Mouse (Mus musculus): Measurements from ENCODE around the gene Dapp1. TPM values are rescaled to one million over a fixed set of nuclear protein-coding genes. Genes with fewer than 3 reads are reported as not detected.
A peak's percentile ranks its signal among the peaks of the same experiment; 100 is the strongest.

Dapp1 gene
- 4.1 and 4.3 TPM in 2 replicates for polyA plus RNA-seq (2015; fragmentation: Nextera tagmentation; extraction: Ambion mirVana)

- Histone ChIP-seq H3K27me3 (replicated peaks; ENCODE audit: control insufficient read depth, insufficient read depth, low read length) (no peaks in the 10 kb centered on the region), H3K4me2 (ENCODE audit: low read length) (peak within 1 kb of the TSS; percentile 47), H3K36me3 (ENCODE audit: control insufficient read depth, insufficient read depth) (no peaks in the 10 kb centered on the region), H3K4me3 (replicated peaks; ENCODE audit: low read length) (peak within 1 kb of the TSS; percentile 29), H3K9ac (replicated peaks; ENCODE audit: low read depth, low read length) (peak within 1 kb of the TSS; percentile 51), H3K27ac (ENCODE audit: low read length) (no peak within 1 kb of the TSS), H3K4me1 (replicated peaks; ENCODE audit: control insufficient read depth, insufficient read depth, low read length) (peaks cover 14% of the 10 kb centered on the region), H3K9me3 (ENCODE audit: control insufficient read depth, low read length) (no peaks in the 10 kb centered on the region)
- ATAC-seq, result no peak
- WGBS, result 18% methylated on average over 10 of the region's 10 CpGs
Observed at GRCm38 (mm10) chr3:137981382-137981750, at the start of gene Dapp1. Dapp1 (minus strand) TSS chr3:137981545.

- no peak overlapping the region for H3K9ac ChIP-seq (replicated peaks; ENCODE audit: low read depth, low read length)
- ATAC-seq, result no peak
- H3K36me3 ChIP-seq (ENCODE audit: control insufficient read depth, insufficient read depth), result no peaks in the 10 kb centered on the region
- H3K27me3 ChIP-seq (replicated peaks; ENCODE audit: control insufficient read depth, insufficient read depth, low read length), result no peaks in the 10 kb centered on the region
- H3K4me3 ChIP-seq (replicated peaks; ENCODE audit: low read length), result no peak overlapping the region
- WGBS, result 80% methylated on average over 6 of the region's 6 CpGs
- no peak overlapping the region for H3K4me2 ChIP-seq (ENCODE audit: low read length)
- no peaks in the 10 kb centered on the region for H3K9me3 ChIP-seq (ENCODE audit: control insufficient read depth, low read length)
- H3K4me1 ChIP-seq (replicated peaks; ENCODE audit: control insufficient read depth, insufficient read depth, low read length), result 0 out of 2 replicates have a peak, but pooled peaks cover 2% of the 10 kb centered on the region
- H3K27ac ChIP-seq (ENCODE audit: low read length), result no peak overlapping the region
Observed at GRCm38 (mm10) chr3:138030563-138030962, 49.2 kb upstream of the Dapp1 start.

- H3K9me3 ChIP-seq (ENCODE audit: control insufficient read depth, low read length), result no peaks in the 10 kb centered on the region
- no peaks in the 10 kb centered on the region for H3K36me3 ChIP-seq (ENCODE audit: control insufficient read depth, insufficient read depth)
- no peak overlapping the region for H3K4me2 ChIP-seq (ENCODE audit: low read length)
- H3K4me1 ChIP-seq (replicated peaks; ENCODE audit: control insufficient read depth, insufficient read depth, low read length), result 0 out of 2 replicates have a peak, but pooled peaks cover 2% of the 10 kb centered on the region
- H3K27ac ChIP-seq (ENCODE audit: low read length), result no peak overlapping the region
- no peak overlapping the region for H3K4me3 ChIP-seq (replicated peaks; ENCODE audit: low read length)
- no peak overlapping the region for H3K9ac ChIP-seq (replicated peaks; ENCODE audit: low read depth, low read length)
- no peaks in the 10 kb centered on the region for H3K27me3 ChIP-seq (replicated peaks; ENCODE audit: control insufficient read depth, insufficient read depth, low read length)
- ATAC-seq, result no peak
- WGBS, result 83% methylated on average over 5 of the region's 5 CpGs
Observed at GRCm38 (mm10) chr3:138029351-138029750, 48.0 kb upstream of the Dapp1 start.

- no peak overlapping the region for H3K27ac ChIP-seq (ENCODE audit: low read length)
- no peak overlapping the region for H3K4me3 ChIP-seq (replicated peaks; ENCODE audit: low read length)
- no peak overlapping the region for H3K9ac ChIP-seq (replicated peaks; ENCODE audit: low read depth, low read length)
- no peak overlapping the region for H3K4me2 ChIP-seq (ENCODE audit: low read length)
- H3K9me3 ChIP-seq (ENCODE audit: control insufficient read depth, low read length), result no peaks in the 10 kb centered on the region
- no peaks in the 10 kb centered on the region for H3K36me3 ChIP-seq (ENCODE audit: control insufficient read depth, insufficient read depth)
- ATAC-seq, result no peak
- H3K4me1 ChIP-seq (replicated peaks; ENCODE audit: control insufficient read depth, insufficient read depth, low read length), result 0 out of 2 replicates have a peak, but pooled peaks cover 2% of the 10 kb centered on the region
- WGBS, result 82% methylated on average over 5 of the region's 5 CpGs
- H3K27me3 ChIP-seq (replicated peaks; ENCODE audit: control insufficient read depth, insufficient read depth, low read length), result no peaks in the 10 kb centered on the region
Observed at GRCm38 (mm10) chr3:138027575-138028362, 46.4 kb upstream of the Dapp1 start.

- Histone ChIP-seq H3K27ac (ENCODE audit: low read length) (no peak overlapping the region), H3K27me3 (replicated peaks; ENCODE audit: control insufficient read depth, insufficient read depth, low read length) (no peaks in the 10 kb centered on the region), H3K36me3 (ENCODE audit: control insufficient read depth, insufficient read depth) (no peaks in the 10 kb centered on the region), H3K4me1 (replicated peaks; ENCODE audit: control insufficient read depth, insufficient read depth, low read length) (0 out of 2 replicates have a peak, but pooled peaks cover 2% of the 10 kb centered on the region), H3K4me2 (ENCODE audit: low read length) (no peak overlapping the region), H3K9me3 (ENCODE audit: control insufficient read depth, low read length) (no peaks in the 10 kb centered on the region), H3K4me3 (replicated peaks; ENCODE audit: low read length) (no peak overlapping the region), H3K9ac (replicated peaks; ENCODE audit: low read depth, low read length) (no peak overlapping the region)
- no peak for ATAC-seq
- 78% methylated on average over 10 of the region's 10 CpGs for WGBS
Observed at GRCm38 (mm10) chr3:138026286-138026685, 44.9 kb upstream of the Dapp1 start.

- Histone ChIP-seq H3K27ac (ENCODE audit: low read length) (no peak overlapping the region), H3K27me3 (replicated peaks; ENCODE audit: control insufficient read depth, insufficient read depth, low read length) (no peaks in the 10 kb centered on the region), H3K9me3 (ENCODE audit: control insufficient read depth, low read length) (no peaks in the 10 kb centered on the region), H3K4me3 (replicated peaks; ENCODE audit: low read length) (no peak overlapping the region), H3K9ac (replicated peaks; ENCODE audit: low read depth, low read length) (no peak overlapping the region), H3K36me3 (ENCODE audit: control insufficient read depth, insufficient read depth) (no peaks in the 10 kb centered on the region), H3K4me2 (ENCODE audit: low read length) (no peak overlapping the region), H3K4me1 (replicated peaks; ENCODE audit: control insufficient read depth, insufficient read depth, low read length) (0 out of 2 replicates have a peak, but pooled peaks cover 2% of the 10 kb centered on the region)
- WGBS, result 84% methylated on average over 4 of the region's 4 CpGs
- no peak for ATAC-seq
Observed at GRCm38 (mm10) chr3:138022651-138023050, 41.3 kb upstream of the Dapp1 start.

- no peak overlapping the region for H3K4me2 ChIP-seq (ENCODE audit: low read length)
- ATAC-seq, result no peak
- no peaks in the 10 kb centered on the region for H3K36me3 ChIP-seq (ENCODE audit: control insufficient read depth, insufficient read depth)
Observed at GRCm38 (mm10) chr3:138022003-138022402, 40.7 kb upstream of the Dapp1 start.

GRCm38 (mm10) chr3:138016810-138017209 lies 35.5 kb upstream of the Dapp1 start:
- Histone ChIP-seq H3K36me3 (ENCODE audit: control insufficient read depth, insufficient read depth) (no peaks in the 10 kb centered on the region), H3K27me3 (replicated peaks; ENCODE audit: control insufficient read depth, insufficient read depth, low read length) (no peaks in the 10 kb centered on the region), H3K27ac (ENCODE audit: low read length) (no peak overlapping the region), H3K4me2 (ENCODE audit: low read length) (no peak overlapping the region), H3K9me3 (ENCODE audit: control insufficient read depth, low read length) (no peaks in the 10 kb centered on the region), H3K4me3 (replicated peaks; ENCODE audit: low read length) (no peak overlapping the region), H3K4me1 (replicated peaks; ENCODE audit: control insufficient read depth, insufficient read depth, low read length) (no peaks in the 10 kb centered on the region), H3K9ac (replicated peaks; ENCODE audit: low read depth, low read length) (no peak overlapping the region)
- WGBS, result 80% methylated on average over 12 of the region's 12 CpGs
- no peak for ATAC-seq

More at GRCm38 (mm10) chr3:138022003-138022402, 40.7 kb upstream of the Dapp1 start:
- no peak overlapping the region for H3K9ac ChIP-seq (replicated peaks; ENCODE audit: low read depth, low read length)
- no peaks in the 10 kb centered on the region for H3K27me3 ChIP-seq (replicated peaks; ENCODE audit: control insufficient read depth, insufficient read depth, low read length)
- 0 out of 2 replicates have a peak, but pooled peaks cover 2% of the 10 kb centered on the region for H3K4me1 ChIP-seq (replicated peaks; ENCODE audit: control insufficient read depth, insufficient read depth, low read length)
- 85% methylated on average over 4 of the region's 4 CpGs for WGBS
- H3K9me3 ChIP-seq (ENCODE audit: control insufficient read depth, low read length), result no peaks in the 10 kb centered on the region
- H3K4me3 ChIP-seq (replicated peaks; ENCODE audit: low read length), result no peak overlapping the region
- H3K27ac ChIP-seq (ENCODE audit: low read length), result no peak overlapping the region

GRCm38 (mm10) chr3:138014725-138015124 lies 33.4 kb upstream of the Dapp1 start:
- no peaks in the 10 kb centered on the region for H3K9me3 ChIP-seq (ENCODE audit: control insufficient read depth, low read length)
- H3K27ac ChIP-seq (ENCODE audit: low read length), result no peak overlapping the region
- WGBS, result 86% methylated on average over 2 of the region's 2 CpGs

More at GRCm38 (mm10) chr3:138014725-138015124, 33.4 kb upstream of the Dapp1 start:
- Histone ChIP-seq H3K27me3 (replicated peaks; ENCODE audit: control insufficient read depth, insufficient read depth, low read length) (no peaks in the 10 kb centered on the region), H3K36me3 (ENCODE audit: control insufficient read depth, insufficient read depth) (no peaks in the 10 kb centered on the region), H3K4me1 (replicated peaks; ENCODE audit: control insufficient read depth, insufficient read depth, low read length) (no peaks in the 10 kb centered on the region), H3K4me2 (ENCODE audit: low read length) (no peak overlapping the region), H3K4me3 (replicated peaks; ENCODE audit: low read length) (no peak overlapping the region), H3K9ac (replicated peaks; ENCODE audit: low read depth, low read length) (no peak overlapping the region)
- no peak for ATAC-seq

Measured in forebrain, embryonic 16.5 days (tissue).